Mouse (Mus musculus) erythroblast, embryonic 14.5 days (primary cell): Measurements from ENCODE around the gene Ggn.

Source experiments
- GATA1 ChIP-seq: IDR thresholded peaks from 2 replicates; pipeline ENCODE4 v1.6.1; 2012; ENCODE audit warnings: low read length, inconsistent platforms, mixed read lengths
- TAL1 ChIP-seq: IDR thresholded peaks from 3 replicates; pipeline ENCODE4 v1.6.1; 2012; ENCODE audit warnings: low read length, inconsistent platforms, mixed read lengths

DNA sequence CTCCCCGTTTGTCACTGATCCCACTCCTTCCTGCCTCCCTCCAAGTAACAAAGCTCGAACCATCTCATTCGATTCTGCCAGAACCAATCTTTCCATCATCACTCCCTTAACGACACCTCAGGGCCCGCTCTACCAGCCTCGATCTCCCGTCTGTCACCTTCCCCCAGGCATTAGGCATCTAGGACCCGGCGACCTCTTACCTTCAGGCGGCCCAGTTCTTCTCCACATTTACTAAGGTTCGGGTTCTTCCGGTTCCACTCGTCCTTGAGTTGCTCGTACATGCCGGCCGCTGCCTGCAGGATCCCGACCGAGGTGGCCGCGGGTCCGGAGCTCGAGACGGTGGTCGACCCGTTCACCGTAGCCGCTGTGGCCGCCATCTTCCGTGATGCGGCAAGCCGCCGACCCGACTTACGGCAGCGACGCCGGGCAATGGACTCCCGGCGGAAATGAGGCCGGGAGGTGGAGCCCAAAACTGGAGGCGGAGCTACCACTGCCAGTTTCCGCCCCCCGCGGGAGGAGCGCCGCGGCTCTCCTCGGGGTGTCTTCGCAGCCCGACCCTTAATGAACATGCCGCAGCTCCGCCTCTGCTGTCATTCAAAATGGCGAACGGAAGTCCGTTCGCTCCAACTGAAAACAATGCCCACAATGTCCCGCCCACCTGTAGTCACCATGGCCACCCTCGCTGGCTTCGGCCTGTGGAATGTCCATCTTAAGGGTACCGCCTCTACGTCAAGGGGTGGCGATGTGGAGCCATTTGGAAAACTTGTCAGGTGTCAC, 10.3 kb downstream of the Ggn start, which contains the start of gene Psmd8:
- no peak for TF ChIP-seq TAL1
- TF ChIP-seq GATA1, result no peak
